Mouse (Mus musculus): ENCODE results near the gene Gm49383. TPM values are rescaled to one million over a fixed set of nuclear protein-coding genes. Genes with fewer than 3 reads are reported as not detected.
A peak's percentile ranks its signal among the peaks of the same experiment; 100 is the strongest.

Gm49383 gene
- 35.0 and 35.5 TPM in 2 replicates for polyA plus RNA-seq (2015; fragmentation: Nextera tagmentation; extraction: Ambion mirVana)

DNA sequence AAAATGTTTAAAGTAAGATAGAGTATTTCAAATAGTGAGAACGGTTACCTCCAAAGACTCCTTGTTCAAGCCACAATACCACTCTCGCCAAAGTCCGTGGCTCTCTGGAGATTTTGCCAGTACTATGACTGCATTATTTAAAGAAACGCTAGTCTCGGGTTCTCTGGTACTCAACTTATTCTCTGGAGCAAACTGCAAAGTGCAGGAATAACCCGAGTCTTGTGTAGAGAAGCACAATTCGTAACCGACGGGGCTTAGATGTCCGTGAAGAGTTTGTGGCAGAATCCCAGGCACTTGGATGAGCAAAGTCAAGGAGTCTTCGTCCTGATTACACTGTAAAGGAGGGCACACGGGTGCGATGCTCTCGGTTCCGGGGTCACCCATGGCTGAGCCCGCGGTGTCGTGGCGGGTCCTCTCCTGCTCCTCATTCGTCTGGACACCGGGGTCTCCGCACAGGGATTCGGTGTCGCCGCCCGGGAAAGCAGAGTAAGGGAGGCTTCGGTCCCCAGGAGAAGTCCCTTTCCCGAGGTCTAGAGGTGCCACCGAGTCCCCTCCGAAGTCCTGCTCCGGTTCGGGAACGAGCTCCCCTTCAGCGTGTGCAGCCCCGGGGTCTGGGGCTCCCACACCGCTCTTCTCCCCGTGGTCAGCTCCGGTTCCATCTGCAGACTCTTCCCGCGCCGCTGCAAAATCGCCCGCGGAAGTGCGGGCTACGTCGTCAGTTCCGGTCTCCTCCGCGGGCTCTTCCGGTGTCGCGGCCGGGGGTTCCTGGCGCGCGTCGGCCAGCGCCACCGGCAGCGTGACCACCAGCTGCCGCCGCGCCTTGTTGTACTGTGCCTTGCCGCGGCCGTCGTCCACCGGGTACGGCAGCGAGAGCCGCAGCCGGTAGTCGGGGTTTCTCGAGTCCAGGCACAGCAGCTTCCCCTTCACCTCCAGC lies at the start of gene Gm49383:
Gene Gm49383 (minus strand): TSS at position 661 of the 934 bp plus-strand sequence.
- H3K4me1 ChIP-seq, result peaks cover 22% of the 10 kb centered on the region
- peaks cover 24% of the 10 kb centered on the region; the same call in 1 of the 2 replicates for H3K36me3 ChIP-seq
- peak within 1 kb of the TSS; percentile 78 for H3K9ac ChIP-seq
- peak; percentile 75 for ATAC-seq (ENCODE audit: borderline replicate concordance, extremely low read depth, low FRiP score, low TSS enrichment)
- H3K4me3 ChIP-seq, result peak within 1 kb of the TSS; percentile 75
- H3K27ac ChIP-seq, result peak within 1 kb of the TSS; percentile 88
- H3K4me2 ChIP-seq, result peak within 1 kb of the TSS; percentile 95
- H3K9me3 ChIP-seq, result no peaks in the 10 kb centered on the region
- WGBS, result under 1% methylated on average over 75 of the region's 75 CpGs
- H3K27me3 ChIP-seq, result no peaks in the 10 kb centered on the region

DNA sequence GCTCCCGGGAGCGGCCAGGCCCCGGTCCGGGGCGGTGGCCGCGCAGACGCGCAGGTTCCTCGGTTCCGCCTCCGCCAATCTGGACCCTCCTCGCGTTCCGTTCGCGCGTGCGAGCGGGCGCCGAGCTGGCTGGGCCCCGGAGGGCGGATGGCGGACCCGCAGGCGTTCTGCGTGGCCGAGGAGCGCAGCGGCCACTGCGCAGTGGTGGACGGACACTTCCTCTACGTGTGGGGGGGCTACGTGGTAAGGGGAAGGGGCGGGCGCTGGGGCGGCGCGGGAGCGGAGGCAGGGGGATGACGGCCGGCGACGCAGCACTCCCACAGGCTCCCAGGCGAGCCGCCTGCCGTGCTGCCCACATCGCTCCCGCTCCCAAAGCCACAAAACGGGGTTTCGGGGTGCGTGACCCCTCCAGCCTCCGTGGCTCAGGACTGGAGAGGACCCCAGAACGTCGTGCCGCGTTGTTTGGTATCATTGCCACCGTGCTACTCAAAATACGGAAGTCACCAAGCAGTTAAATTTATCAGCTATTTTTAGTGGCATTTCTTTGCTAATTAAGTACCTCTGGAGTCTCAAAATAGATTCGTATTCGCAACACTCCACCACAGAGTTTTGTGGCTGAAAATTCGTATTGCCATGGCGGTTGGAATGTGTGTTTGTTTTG lies 45.0 kb upstream of the Gm49383 start:
- under 1% methylated on average over 63 of the region's 64 CpGs for WGBS
- ATAC-seq (ENCODE audit: borderline replicate concordance, extremely low read depth, low FRiP score, low TSS enrichment), result peak; percentile 94
- H3K27me3 ChIP-seq, result no peaks in the 10 kb centered on the region

DNA sequence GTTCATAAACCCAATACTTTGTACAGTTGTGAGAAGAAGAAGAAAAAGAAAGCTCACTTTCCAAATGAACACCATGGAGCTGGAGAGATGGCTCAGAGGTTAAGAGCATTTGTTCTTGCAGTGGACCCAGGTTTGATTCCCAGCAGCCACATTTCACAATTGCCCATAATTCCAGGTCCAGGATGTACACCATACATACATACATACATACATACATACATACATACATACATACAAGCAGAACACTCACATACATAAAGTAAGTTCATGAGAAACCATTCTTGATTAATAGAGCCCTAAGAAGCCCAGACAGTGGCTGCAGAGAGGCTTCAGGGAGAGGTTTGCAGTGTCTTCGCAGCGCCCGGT lies 44.5 kb upstream of the Gm49383 start:
- Histone ChIP-seq H3K9me3 (no peaks in the 10 kb centered on the region), H3K4me1 (no peaks in the 10 kb centered on the region; the same call in 1 of the 2 replicates), H3K9ac (peak overlapping the region; percentile 79), H3K4me2 (peak overlapping the region; percentile 74), H3K36me3 (no peaks in the 10 kb centered on the region), H3K27ac (peak overlapping the region; percentile 81), H3K4me3 (peak overlapping the region; percentile 67), H3K27me3 (no peaks in the 10 kb centered on the region)
- no peak for ATAC-seq (ENCODE audit: borderline replicate concordance, extremely low read depth, low FRiP score, low TSS enrichment)
- 0% methylated on average over 3 of the region's 3 CpGs for WGBS

More for the DNA sequence above, 45.0 kb upstream of the Gm49383 start:
- Histone ChIP-seq H3K4me3 (peak overlapping the region; percentile 67), H3K9me3 (no peaks in the 10 kb centered on the region), H3K4me2 (peak overlapping the region; percentile 74), H3K9ac (peak overlapping the region; percentile 79), H3K36me3 (no peaks in the 10 kb centered on the region), H3K27ac (peak overlapping the region; percentile 81), H3K4me1 (no peaks in the 10 kb centered on the region; the same call in 1 of the 2 replicates)

DNA sequence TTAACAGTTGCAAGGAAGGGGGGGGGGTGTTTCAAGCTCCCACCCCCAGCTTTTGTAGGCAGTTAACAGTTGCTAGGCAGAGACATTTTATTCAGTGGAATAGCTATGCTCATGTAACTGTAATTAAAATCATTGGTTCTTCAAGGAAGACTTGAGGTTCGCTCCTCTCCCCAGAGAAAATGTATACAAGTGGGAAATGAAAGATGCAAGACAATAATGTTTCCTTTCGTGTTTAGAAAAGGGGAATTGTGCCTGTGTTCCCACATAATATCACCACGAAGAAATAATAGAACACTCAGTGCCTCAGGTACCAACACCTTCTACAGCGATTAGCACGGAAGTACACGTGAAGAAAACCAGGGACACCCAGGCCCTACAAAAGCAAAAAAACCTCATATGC lies 44.0 kb upstream of the Gm49383 start, which contains the start of gene Klhdc1:
Gene Klhdc1 (plus strand): TSS at position 301 of the 400 bp plus-strand sequence.
- ATAC-seq (ENCODE audit: borderline replicate concordance, extremely low read depth, low FRiP score, low TSS enrichment), result no peak
- Histone ChIP-seq H3K9ac (peak within 1 kb of the TSS; percentile 79), H3K4me2 (peak within 1 kb of the TSS; percentile 74), H3K36me3 (no peaks in the 10 kb centered on the region), H3K27ac (peak within 1 kb of the TSS; percentile 81), H3K4me3 (peak within 1 kb of the TSS; percentile 67), H3K9me3 (no peaks in the 10 kb centered on the region), H3K4me1 (no peaks in the 10 kb centered on the region; the same call in 1 of the 2 replicates), H3K27me3 (no peaks in the 10 kb centered on the region)
- WGBS, result 68% methylated on average over 6 of the region's 6 CpGs

DNA sequence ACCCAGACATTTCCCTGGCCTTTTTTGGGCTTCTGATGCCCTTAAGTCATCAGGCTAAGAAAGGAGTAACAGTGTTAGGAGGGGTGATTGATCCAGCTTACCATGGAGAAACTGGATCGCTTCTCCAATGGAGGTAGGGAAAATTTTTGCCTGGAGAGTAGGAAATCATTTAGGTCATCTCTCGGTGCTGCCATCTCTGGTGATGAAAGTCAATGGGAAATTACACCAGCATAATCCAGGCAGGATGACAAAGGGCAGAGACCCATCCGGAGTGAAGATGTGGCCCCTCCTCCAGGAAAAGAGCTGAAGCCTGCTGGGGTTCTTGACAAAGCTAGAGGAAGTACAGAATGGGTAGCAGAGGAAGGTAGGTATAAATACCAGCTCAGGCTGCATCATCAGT lies 41.4 kb upstream of the Gm49383 start:
- H3K4me1 ChIP-seq, result no peaks in the 10 kb centered on the region; the same call in 1 of the 2 replicates
- no peaks in the 10 kb centered on the region for H3K27me3 ChIP-seq
- ATAC-seq (ENCODE audit: borderline replicate concordance, extremely low read depth, low FRiP score, low TSS enrichment), result no peak
- H3K4me2 ChIP-seq, result no peak overlapping the region
- H3K9ac ChIP-seq, result no peak overlapping the region
- 32% methylated on average over 3 of the region's 3 CpGs for WGBS
- no peak overlapping the region for H3K27ac ChIP-seq
- no peaks in the 10 kb centered on the region for H3K9me3 ChIP-seq
- no peak overlapping the region for H3K4me3 ChIP-seq
- no peaks in the 10 kb centered on the region for H3K36me3 ChIP-seq

DNA sequence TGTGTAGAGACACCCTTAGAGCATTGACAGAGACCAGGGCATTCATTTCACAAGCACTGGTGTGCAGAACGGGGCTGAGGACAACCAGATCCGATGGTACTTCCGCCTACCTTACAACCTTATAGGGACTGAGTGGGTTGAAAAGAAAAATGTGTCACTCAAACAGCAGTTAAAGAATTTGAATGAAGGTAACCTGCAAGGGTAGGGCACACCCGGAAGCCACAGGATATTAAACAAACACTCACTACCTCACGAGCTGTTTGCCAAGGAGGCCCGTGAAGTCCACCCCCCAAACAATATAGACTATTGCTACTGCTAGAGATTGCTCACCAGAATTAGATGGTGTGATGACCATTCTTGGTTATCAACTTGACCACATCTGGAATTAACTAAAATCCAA lies 38.9 kb upstream of the Gm49383 start:
- Histone ChIP-seq H3K36me3 (no peaks in the 10 kb centered on the region), H3K4me3 (no peak overlapping the region), H3K4me2 (no peak overlapping the region), H3K9me3 (no peaks in the 10 kb centered on the region), H3K27me3 (no peaks in the 10 kb centered on the region), H3K27ac (no peak overlapping the region), H3K4me1 (no peaks in the 10 kb centered on the region; the same call in 1 of the 2 replicates), H3K9ac (no peak overlapping the region)
- ATAC-seq (ENCODE audit: borderline replicate concordance, extremely low read depth, low FRiP score, low TSS enrichment), result 0 out of 2 replicates have a peak, but pooled peaks have one; percentile 5
- 71% methylated on average over 6 of the region's 6 CpGs for WGBS

DNA sequence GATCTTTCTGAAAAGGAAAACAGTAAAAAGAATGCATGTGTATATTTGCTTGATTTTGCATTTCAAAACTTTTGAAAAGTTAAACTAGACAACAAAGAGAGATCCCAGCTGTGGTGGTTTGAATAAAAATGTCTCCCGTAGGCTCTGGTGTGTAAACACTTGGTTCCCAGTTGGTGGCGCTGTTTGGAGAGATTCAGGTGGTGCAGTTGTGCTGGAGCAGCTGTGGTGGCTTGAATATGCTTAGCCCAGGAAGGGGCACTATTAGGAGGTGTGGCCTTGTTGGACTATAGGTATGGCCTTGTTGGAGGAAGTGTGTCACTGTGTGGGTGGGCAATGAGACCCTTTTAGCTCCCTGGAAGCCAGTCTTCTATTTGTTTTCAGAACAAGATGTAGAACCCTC lies 32.3 kb upstream of the Gm49383 start:
- WGBS, result 65% methylated on average over 2 of the region's 2 CpGs
- Histone ChIP-seq H3K9ac (no peak overlapping the region), H3K27ac (no peak overlapping the region), H3K4me2 (no peak overlapping the region), H3K27me3 (no peaks in the 10 kb centered on the region), H3K9me3 (no peaks in the 10 kb centered on the region), H3K36me3 (0 out of 2 replicates have a peak, but pooled peaks cover under 1% of the 10 kb centered on the region), H3K4me1 (peaks cover 6% of the 10 kb centered on the region), H3K4me3 (no peak overlapping the region)
- ATAC-seq (ENCODE audit: borderline replicate concordance, extremely low read depth, low FRiP score, low TSS enrichment), result no peak

DNA sequence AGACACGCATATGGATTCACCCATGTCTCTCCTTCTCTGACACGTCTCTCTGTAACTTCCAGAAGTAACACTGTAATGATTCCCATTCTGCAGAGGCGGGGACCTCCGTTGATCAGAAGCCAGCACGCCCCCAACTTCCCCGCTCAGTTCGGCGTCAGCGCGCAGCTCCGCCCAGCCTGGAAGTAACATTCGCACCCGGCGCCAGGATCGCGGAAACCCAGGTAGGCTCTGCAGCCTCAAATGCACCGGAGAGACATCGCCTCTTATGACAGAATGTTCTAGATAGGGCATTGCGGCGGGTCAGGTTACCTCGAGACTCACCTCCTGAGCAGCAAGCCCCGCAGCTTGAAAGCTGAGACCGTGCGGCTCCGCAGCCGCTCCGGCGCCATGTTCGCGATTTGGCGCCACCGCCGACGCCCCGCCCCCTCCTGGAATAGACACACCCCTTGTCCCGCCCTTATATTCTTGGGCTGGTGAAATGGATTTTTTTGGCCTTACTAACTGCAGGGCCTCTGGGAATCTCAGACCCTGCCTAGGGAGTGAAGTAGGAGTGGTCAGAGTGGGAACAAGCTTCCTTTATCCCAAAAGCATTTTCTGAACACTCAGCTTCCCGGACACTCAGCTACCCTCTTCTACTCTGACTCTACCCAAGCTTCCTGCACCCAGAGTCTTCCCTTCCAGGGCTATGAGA lies 31.0 kb upstream of the Gm49383 start, which contains the start of gene Pole2:
Gene Pole2 (minus strand): TSS at position 420 of the 691 bp plus-strand sequence.
- WGBS, result under 1% methylated on average over 37 of the region's 37 CpGs
- H3K4me2 ChIP-seq, result peak within 1 kb of the TSS; percentile 62

DNA sequence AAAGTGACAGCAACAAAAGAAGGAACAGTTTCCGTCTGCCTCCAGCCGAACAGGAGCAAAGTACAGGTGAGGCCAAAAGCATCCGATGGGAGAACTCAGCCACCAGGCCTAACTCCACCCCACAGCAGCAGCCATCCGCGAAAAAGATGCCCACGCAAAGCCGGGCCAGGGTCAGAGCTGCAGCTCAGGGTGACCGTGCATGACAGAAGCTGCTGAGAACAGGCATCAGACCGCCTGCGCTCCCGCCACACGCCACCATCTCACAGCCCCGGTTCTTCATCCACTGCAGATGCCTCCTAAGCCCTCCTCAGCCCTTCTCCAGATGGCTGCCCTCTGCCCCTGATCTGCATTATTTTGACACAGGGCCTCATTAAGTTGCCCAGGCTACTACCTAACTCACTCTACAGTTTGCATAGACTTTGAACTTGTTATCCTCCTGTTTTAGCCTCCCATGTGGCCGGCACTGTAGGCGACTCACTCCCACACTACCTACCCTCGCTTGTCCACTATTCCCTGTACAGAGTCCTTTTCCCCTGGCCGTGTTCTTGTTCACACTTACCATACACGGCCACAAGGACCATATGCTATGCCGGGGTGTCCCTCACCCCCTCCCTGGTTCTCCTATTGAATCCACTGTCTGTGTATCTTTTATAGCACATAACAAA lies 23.8 kb upstream of the Gm49383 start:
- 85% methylated on average over 19 of the region's 19 CpGs for WGBS
- no peak for ATAC-seq (ENCODE audit: borderline replicate concordance, extremely low read depth, low FRiP score, low TSS enrichment)
- no peaks in the 10 kb centered on the region for H3K9me3 ChIP-seq

More for the DNA sequence above, 31.0 kb upstream of the Gm49383 start, which contains the start of gene Pole2:
- ATAC-seq (ENCODE audit: borderline replicate concordance, extremely low read depth, low FRiP score, low TSS enrichment), result peak; percentile 98
- Histone ChIP-seq H3K4me3 (peak within 1 kb of the TSS; percentile 84), H3K4me1 (peaks cover 6% of the 10 kb centered on the region), H3K27ac (peak within 1 kb of the TSS; percentile 94), H3K36me3 (0 out of 2 replicates have a peak, but pooled peaks cover 4% of the 10 kb centered on the region), H3K9ac (peak within 1 kb of the TSS; percentile 59), H3K27me3 (no peaks in the 10 kb centered on the region), H3K9me3 (no peaks in the 10 kb centered on the region)

DNA sequence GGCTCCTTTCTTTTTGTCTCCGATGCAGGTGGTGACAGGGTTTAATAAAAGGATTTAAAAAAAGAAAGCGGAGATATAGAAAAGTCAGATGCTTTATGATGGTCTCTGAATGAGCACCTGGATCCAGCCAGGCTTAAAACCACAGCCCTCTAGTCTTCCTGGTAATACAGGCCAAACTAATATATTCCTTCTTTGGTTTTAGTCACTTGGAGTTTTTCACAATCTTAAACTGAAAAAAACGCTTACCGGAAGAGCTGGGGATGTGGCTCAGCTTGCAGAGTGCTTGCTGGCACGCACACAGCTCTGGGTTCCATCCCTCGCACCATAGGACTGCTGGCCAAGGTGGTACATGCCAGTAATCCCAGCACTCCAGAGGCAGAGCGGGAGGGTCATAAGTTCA lies 19.7 kb upstream of the Gm49383 start:
- Histone ChIP-seq H3K27ac (no peak overlapping the region), H3K36me3 (peaks cover 63% of the 10 kb centered on the region), H3K9me3 (no peaks in the 10 kb centered on the region), H3K9ac (no peak overlapping the region), H3K4me3 (no peak overlapping the region), H3K27me3 (no peaks in the 10 kb centered on the region), H3K4me2 (no peak overlapping the region), H3K4me1 (no peaks in the 10 kb centered on the region)
- ATAC-seq (ENCODE audit: borderline replicate concordance, extremely low read depth, low FRiP score, low TSS enrichment), result no peak
- WGBS, result 92% methylated on average over 7 of the region's 7 CpGs

More for the DNA sequence above, 23.8 kb upstream of the Gm49383 start:
- H3K4me3 ChIP-seq, result no peak overlapping the region
- H3K9ac ChIP-seq, result no peak overlapping the region
- no peak overlapping the region for H3K4me2 ChIP-seq
- H3K27me3 ChIP-seq, result no peaks in the 10 kb centered on the region
- peaks cover 43% of the 10 kb centered on the region for H3K36me3 ChIP-seq
- no peak overlapping the region for H3K27ac ChIP-seq
- H3K4me1 ChIP-seq, result no peaks in the 10 kb centered on the region
